Mouse (Mus musculus): Measurements from ENCODE around the gene Ctxn2.

The Ctxn2 gene

GRCm38 (mm10) chr2:125178225-125178798 is 41.8 kb downstream of the Ctxn2 start:
- no peak for TF ChIP-seq GATA4 (IDR thresholded peaks at IDR 0.05; ENCODE audit: insufficient replicate concordance, low read length)

- no peak for TF ChIP-seq GATA4 (IDR thresholded peaks at IDR 0.05; ENCODE audit: insufficient replicate concordance, low read length)
These were observed 51.4 kb downstream of the Ctxn2 start for GRCm38 (mm10) chr2:125187904-125188303.

GRCm38 (mm10) chr2:125189197-125189596 is 52.7 kb downstream of the Ctxn2 start:
- no peak for TF ChIP-seq GATA4 (IDR thresholded peaks at IDR 0.05; ENCODE audit: insufficient replicate concordance, low read length)

GRCm38 (mm10) chr2:125192905-125193304 is 56.4 kb downstream of the Ctxn2 start:
- no peak for TF ChIP-seq GATA4 (IDR thresholded peaks at IDR 0.05; ENCODE audit: insufficient replicate concordance, low read length)

GRCm38 (mm10) chr2:125196771-125197170 is 60.3 kb downstream of the Ctxn2 start:
- no peak for TF ChIP-seq GATA4 (IDR thresholded peaks at IDR 0.05; ENCODE audit: insufficient replicate concordance, low read length)
